Mouse (Mus musculus) forebrain, embryonic 14.5 days (tissue): Measurements from ENCODE around the gene Gm10972. TPM values are rescaled to one million over a fixed set of nuclear protein-coding genes. Genes with fewer than 3 reads are reported as not detected.

ENCODE experiments used
- ATAC-seq: fragments of 200-750 bp; cut with Nextera tagmentation; 2 replicates; pipeline ENCODE4 v1.8.0; 2017; ENCODE audit warnings: mild to moderate bottlenecking, moderate library complexity
- DNase-seq: peaks from one replicate; pipeline ENCODE4 v3.0.0-alpha.2; 2015; ENCODE audit warnings: low spot score
- H3K27ac ChIP-seq: fragments of 300-500 bp; sonication (generic); 2 replicates; pipeline ENCODE4 v1.5.1; 2014; ENCODE audit warnings: low read depth, mild to moderate bottlenecking, control low read depth, low read length, moderate library complexity
- H3K27me3 ChIP-seq: fragments of 300-500 bp; sonication (generic); replicated peaks from 2 replicates; pipeline ENCODE4 v1.6.1; 2014; ENCODE audit warnings: low read length, control low read depth, mixed read lengths; ENCODE audit not compliant: control insufficient read depth, insufficient read depth
- H3K36me3 ChIP-seq: fragments of 300-500 bp; sonication (generic); 2 replicates; pipeline ENCODE4 v1.6.1; 2014; ENCODE audit warnings: low read length, control low read depth; ENCODE audit not compliant: control insufficient read depth, insufficient read depth
- H3K4me1 ChIP-seq: fragments of 300-500 bp; sonication (generic); 2 replicates; pipeline ENCODE4 v1.6.1; 2014; ENCODE audit warnings: antibody characterized with exemption, low read length, control low read depth; ENCODE audit not compliant: control insufficient read depth, insufficient read depth
- H3K4me2 ChIP-seq: fragments of 300-500 bp; sonication (generic); 2 replicates; pipeline ENCODE4 v1.6.1; 2014; ENCODE audit warnings: mild to moderate bottlenecking, control low read depth, low read length
- H3K4me3 ChIP-seq: fragments of 300-500 bp; sonication (generic); 2 replicates; pipeline ENCODE4 v1.5.1; 2014; ENCODE audit warnings: low read depth, low read length, control low read depth
- H3K9ac ChIP-seq: fragments of 300-500 bp; sonication (generic); 2 replicates; pipeline ENCODE4 v1.6.1; 2014; ENCODE audit warnings: mild to moderate bottlenecking, low read length, control low read depth, moderate library complexity
- H3K9me3 ChIP-seq: fragments of 300-500 bp; sonication (generic); replicated peaks from 2 replicates; pipeline ENCODE4 v1.6.1; 2016; ENCODE audit warnings: low read length, control low read depth, mixed read lengths; ENCODE audit not compliant: control insufficient read depth
- WGBS: fragments of 180-500 bp; shearing (Covaris S2); extraction: QIAGEN DNeasy Blood & Tissue Kit; methylation state at CpG from one replicate; pipeline ENCODE4 v1.1.7; 2014; 5-methylcytosine and 5-hydroxymethylcytosine counted together
- polyA plus RNA-seq: library from polyadenylated mRNA; unstranded; fragments of >200 nt; fragmentation: Nextera tagmentation; extraction: Ambion mirVana; gene quantifications from 2 replicates; pipeline ENCODE4 v1.2.1, GENCODE M21; 2014

The Gm10972 gene
- polyA plus RNA-seq, 1 experiment from 2014 or later: not detected

DNA sequence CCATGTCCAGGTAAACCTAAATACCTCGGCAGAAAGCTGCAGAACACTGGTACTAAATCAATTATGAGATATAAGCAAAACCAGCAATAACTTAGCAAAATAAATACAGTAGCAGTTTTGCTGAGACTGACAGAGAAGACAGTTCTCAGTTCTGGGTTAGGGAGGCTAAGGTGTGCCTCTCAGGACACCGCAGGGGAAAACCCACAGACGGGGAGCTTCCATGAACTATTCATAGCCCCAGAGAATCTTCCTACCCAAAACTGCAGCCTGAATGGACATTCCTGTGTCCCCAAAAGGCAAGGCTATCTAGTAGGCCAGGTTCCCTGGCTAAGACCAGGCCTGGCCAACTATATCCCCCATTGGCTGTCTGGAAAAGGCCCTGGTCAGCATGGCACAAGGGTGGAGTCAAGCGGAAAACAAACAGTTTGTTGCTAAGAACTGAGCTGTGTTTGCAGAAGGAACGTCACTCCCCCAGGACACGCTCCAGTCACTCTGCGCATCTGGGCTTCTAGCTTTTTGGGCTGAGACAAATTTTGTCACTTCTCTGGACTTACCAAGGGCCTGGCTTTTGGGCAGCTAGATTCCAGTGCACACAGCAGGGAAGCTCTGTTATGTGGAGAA, 29.5 kb upstream of the Gm10972 start:
- no peak for ATAC-seq

DNA sequence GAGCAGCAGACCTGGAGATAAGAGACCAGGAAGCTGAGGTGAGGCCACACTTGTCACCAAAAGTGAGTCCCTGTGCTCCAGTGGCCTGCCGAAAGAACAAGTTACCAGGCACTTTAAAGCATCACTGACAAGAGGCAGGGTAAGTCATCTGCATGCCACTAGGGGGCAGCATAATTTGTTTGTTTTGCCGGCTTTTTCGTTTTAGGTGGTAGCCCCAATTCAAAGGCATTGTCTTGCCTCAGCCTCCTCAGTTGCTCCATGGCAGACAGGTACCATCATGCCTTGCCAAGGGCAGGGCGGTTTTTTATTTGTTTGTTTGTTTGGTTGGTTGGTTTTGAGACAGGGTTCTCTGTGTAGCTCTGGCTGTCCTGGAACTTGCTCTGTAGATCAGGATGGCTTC, 26.2 kb upstream of the Gm10972 start:
- no peaks in the 10 kb centered on the region for H3K27me3 ChIP-seq
- no peaks in the 10 kb centered on the region for H3K9me3 ChIP-seq
- ATAC-seq (no peak), DNase-seq (peak; percentile 49)
- no peaks in the 10 kb centered on the region for H3K36me3 ChIP-seq
- H3K9ac ChIP-seq: no peak overlapping the region
- no peak overlapping the region for H3K4me3 ChIP-seq
- H3K4me1 ChIP-seq: no peaks in the 10 kb centered on the region
- no peak overlapping the region for H3K4me2 ChIP-seq
- H3K27ac ChIP-seq: no peak overlapping the region
- WGBS: 63% methylated on average over 4 of the region's 4 CpGs

More for the DNA sequence above, 29.5 kb upstream of the Gm10972 start:
- Histone ChIP-seq H3K4me1 (no peaks in the 10 kb centered on the region), H3K27me3 (no peaks in the 10 kb centered on the region), H3K4me3 (no peak overlapping the region), H3K4me2 (no peak overlapping the region), H3K36me3 (no peaks in the 10 kb centered on the region), H3K9me3 (no peaks in the 10 kb centered on the region), H3K9ac (no peak overlapping the region), H3K27ac (no peak overlapping the region)
- WGBS: 70% methylated on average over 7 of the region's 7 CpGs
- no peak for DNase-seq

DNA sequence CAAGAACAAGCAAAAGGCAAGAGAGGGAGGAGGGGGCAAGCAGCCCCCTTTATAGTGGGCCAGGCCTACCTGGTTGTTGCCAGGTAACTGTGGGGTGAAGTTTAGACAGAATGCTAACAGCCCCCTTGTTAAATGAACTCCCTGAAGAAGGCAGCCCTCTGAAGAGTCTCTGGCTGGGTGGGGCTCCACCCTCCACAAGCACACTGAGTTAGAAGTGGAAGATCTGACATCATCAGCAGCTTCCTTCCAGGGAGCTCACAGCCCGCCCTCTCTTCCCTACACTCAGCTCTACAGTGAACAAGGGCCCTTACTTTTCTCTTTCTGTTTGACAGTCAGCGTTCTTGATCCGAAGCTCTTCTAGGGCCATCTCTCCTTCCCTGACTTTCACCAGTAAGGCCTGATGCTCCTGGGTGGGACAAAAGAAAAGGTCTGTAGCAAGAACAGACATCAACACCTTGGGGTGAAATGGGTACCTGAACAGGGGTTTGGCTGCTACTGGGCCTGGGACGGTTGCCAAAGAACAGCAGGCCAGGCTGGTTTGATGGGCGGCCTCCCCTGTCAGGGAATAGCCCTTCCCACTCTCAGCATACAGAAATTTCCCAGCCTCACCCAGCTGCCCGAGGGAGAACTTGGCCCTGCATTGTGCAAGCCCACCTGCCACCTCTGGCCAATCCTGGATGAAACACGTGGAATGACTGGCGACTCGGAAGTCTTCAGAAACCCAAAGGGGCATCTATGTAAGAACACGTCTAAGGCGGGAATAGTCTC, 21.0 kb upstream of the Gm10972 start:
- ATAC-seq: no peak
- no peak overlapping the region for H3K27ac ChIP-seq
- H3K4me2 ChIP-seq: no peak overlapping the region
- H3K9ac ChIP-seq: no peak overlapping the region
- DNase-seq: no peak
- H3K4me3 ChIP-seq: no peak overlapping the region
- H3K9me3 ChIP-seq: no peaks in the 10 kb centered on the region
- no peaks in the 10 kb centered on the region for H3K36me3 ChIP-seq
- H3K4me1 ChIP-seq: no peaks in the 10 kb centered on the region
- H3K27me3 ChIP-seq: no peaks in the 10 kb centered on the region
- 79% methylated on average over 11 of the region's 11 CpGs for WGBS

DNA sequence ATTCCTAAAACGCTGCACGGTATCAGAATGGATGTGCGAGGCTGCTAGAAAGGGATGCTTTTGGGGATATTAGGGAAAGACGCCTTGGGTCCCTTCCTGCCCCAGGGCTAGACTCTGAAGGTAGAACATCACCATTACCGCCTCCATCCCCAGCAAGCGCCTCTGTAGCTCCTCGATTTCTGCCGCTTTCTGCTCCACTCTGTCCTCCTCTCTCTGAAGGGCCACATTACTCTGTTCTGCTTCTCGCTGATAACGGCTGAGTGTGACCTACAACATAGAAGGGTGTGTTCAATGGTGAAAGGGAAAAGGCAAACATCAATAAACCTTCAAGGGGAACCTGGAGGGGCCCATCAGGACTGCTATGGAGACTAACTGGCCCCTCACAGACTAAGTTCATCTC, 20.4 kb upstream of the Gm10972 start:
- H3K4me3 ChIP-seq: no peak overlapping the region
- no peak overlapping the region for H3K27ac ChIP-seq
- H3K9ac ChIP-seq: no peak overlapping the region
- no peak for ATAC-seq
- no peaks in the 10 kb centered on the region for H3K27me3 ChIP-seq
- WGBS: 95% methylated on average over 10 of the region's 10 CpGs
- no peaks in the 10 kb centered on the region for H3K9me3 ChIP-seq
- H3K4me1 ChIP-seq: no peaks in the 10 kb centered on the region
- no peaks in the 10 kb centered on the region for H3K36me3 ChIP-seq
- no peak for DNase-seq
- no peak overlapping the region for H3K4me2 ChIP-seq

DNA sequence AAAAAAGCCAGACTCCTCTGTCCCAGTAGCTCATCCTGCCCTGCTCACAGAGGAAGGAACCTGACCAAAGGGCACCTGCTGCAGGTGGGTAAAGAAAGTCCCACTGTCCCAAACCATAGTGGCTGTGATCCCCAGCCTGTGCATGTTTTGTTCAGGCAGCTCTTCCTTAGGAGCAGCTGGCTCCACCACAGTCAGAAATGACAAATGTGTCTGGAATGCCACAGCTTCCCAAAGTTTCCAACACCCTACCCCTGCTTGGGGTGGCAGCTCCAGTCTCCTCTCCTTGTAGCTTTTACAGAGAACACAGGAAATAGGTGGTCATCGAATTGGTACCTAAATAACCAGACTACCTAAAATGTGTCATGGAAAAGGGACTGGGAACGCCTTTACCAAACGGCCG, 18.6 kb upstream of the Gm10972 start:
- no peak overlapping the region for H3K27ac ChIP-seq
- H3K27me3 ChIP-seq: no peaks in the 10 kb centered on the region
- H3K4me2 ChIP-seq: no peak overlapping the region
- WGBS: 93% methylated on average over 4 of the region's 4 CpGs
- no peaks in the 10 kb centered on the region for H3K36me3 ChIP-seq
- ATAC-seq (no peak), DNase-seq (no peak)
- no peak overlapping the region for H3K4me3 ChIP-seq
- H3K9me3 ChIP-seq: no peaks in the 10 kb centered on the region
- H3K4me1 ChIP-seq: no peaks in the 10 kb centered on the region
- no peak overlapping the region for H3K9ac ChIP-seq

DNA sequence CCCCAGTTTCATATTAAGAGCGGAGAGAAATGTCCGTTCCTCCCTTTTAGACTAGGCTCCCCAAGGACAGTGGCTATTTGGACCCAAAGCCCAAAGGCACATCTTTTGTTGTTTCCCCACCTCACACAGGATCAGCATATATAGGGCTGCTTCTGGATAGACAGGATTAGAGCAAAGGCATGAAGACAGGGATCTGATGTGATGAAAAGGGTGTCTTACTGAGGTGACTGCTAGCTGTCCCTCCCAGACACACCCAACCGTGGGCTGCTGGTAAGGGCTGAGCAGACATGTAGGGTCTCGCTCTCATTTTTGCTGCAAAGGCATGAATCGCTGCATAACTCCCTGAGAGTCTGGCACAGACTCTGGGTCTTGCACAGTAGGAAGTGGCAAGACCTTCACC, 14.2 kb upstream of the Gm10972 start:
- H3K36me3 ChIP-seq: no peaks in the 10 kb centered on the region
- H3K4me3 ChIP-seq: no peak overlapping the region
- H3K9ac ChIP-seq: no peak overlapping the region
- H3K9me3 ChIP-seq: no peaks in the 10 kb centered on the region
- H3K4me2 ChIP-seq: no peak overlapping the region
- 93% methylated on average over 5 of the region's 5 CpGs for WGBS
- ATAC-seq: no peak
- DNase-seq: no peak
- no peaks in the 10 kb centered on the region for H3K4me1 ChIP-seq
- no peak overlapping the region for H3K27ac ChIP-seq
- no peaks in the 10 kb centered on the region for H3K27me3 ChIP-seq

DNA sequence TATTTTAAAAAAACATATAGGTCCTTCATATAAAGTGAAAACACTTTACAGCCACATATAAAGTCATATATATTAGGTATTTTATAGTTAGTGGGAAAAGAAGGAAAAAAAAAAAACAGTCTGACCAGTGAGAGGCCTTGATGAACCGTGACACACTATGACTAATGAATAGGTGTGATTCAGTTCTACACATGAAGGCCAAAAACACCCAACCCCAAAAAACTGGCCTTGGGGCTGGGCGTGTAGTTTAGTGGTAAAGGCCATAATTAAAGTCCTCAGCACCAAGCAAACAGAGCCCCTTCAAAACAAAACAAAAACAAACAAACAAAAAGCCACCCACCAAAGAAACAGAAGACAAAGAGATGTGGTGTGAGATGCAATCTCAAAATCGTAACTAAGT, 13.0 kb upstream of the Gm10972 start:
- WGBS: 72% methylated on average over 3 of the region's 3 CpGs
- Histone ChIP-seq H3K27ac (no peak overlapping the region), H3K9me3 (no peaks in the 10 kb centered on the region), H3K9ac (no peak overlapping the region), H3K27me3 (no peaks in the 10 kb centered on the region), H3K4me3 (no peak overlapping the region), H3K4me1 (no peaks in the 10 kb centered on the region), H3K4me2 (no peak overlapping the region), H3K36me3 (no peaks in the 10 kb centered on the region)
- ATAC-seq: no peak
- DNase-seq: no peak

DNA sequence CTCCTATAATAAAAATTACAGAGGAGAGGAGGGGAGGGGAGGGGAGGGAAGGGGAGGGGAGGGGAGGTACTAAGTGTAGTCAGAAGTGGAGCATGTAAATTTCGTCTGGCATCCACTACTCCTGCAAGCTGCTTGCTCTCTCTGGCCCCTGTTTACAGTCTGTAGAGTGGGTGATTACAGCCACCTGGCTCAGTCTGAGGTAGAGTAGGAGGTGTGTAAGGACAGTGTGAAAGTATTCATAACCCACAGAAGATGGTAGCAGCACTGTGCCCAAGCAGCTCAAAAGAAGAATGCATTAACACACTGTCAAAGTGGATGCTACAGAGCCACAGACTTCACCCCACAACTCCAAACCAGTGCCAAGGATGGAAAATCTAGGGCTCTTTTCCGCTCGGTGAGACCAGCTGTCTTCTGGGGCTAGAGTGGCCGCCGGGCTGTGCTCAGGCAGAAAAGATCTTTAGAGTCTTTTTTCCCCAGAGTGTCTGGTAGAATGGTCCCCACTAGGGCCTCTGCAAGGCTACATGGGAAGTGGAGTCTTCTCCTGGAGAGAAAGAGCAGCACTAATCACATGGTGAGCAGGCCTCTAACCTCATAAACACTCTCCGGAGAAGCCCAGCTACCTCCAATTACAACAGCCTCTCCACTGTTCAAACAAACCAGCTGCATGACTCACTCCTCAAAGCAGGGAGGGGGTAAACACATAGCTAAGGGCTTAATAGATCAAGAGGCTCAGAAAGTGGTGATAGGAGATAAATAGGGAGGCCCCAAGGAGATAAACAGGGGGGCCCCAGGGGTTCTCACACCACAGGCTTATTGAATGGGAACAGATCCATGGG, 6.1 kb downstream of the Gm10972 start:
- no peak overlapping the region for H3K4me2 ChIP-seq
- H3K4me3 ChIP-seq: no peak overlapping the region
- no peaks in the 10 kb centered on the region for H3K36me3 ChIP-seq
- WGBS: 40% methylated on average over 6 of the region's 6 CpGs
- DNase-seq (no peak), ATAC-seq (no peak)
- no peak overlapping the region for H3K9ac ChIP-seq
- no peaks in the 10 kb centered on the region for H3K27me3 ChIP-seq
- H3K4me1 ChIP-seq: no peaks in the 10 kb centered on the region
- H3K9me3 ChIP-seq: no peaks in the 10 kb centered on the region
- no peak overlapping the region for H3K27ac ChIP-seq

DNA sequence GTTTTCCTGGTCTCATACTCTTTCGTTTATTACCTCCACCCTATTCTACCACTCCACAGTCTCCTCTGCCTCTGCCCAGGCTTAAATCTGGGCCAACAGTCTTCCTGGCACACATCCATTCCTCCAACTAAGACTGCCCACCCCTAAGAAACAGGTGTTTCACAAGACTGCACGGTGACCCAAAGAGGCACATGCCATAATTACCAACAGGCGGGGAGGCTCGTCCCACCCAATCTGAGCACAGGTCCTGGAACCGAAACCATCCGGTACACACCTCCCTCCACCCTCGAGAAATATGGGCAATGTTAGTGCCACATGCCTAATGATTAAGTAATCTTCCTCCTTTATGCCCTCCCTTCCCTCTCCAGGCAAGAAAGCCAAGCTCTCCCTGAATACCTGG, 7.5 kb downstream of the Gm10972 start:
- Histone ChIP-seq H3K4me1 (no peaks in the 10 kb centered on the region), H3K4me3 (no peak overlapping the region), H3K9me3 (no peaks in the 10 kb centered on the region), H3K27ac (no peak overlapping the region), H3K27me3 (no peaks in the 10 kb centered on the region), H3K36me3 (no peaks in the 10 kb centered on the region), H3K9ac (no peak overlapping the region), H3K4me2 (no peak overlapping the region)
- DNase-seq (no peak), ATAC-seq (no peak)
- WGBS: 87% methylated on average over 7 of the region's 7 CpGs
